Comparison of ENCODE assay signal across 16 mouse cellular contexts in the genomic region with DNA sequence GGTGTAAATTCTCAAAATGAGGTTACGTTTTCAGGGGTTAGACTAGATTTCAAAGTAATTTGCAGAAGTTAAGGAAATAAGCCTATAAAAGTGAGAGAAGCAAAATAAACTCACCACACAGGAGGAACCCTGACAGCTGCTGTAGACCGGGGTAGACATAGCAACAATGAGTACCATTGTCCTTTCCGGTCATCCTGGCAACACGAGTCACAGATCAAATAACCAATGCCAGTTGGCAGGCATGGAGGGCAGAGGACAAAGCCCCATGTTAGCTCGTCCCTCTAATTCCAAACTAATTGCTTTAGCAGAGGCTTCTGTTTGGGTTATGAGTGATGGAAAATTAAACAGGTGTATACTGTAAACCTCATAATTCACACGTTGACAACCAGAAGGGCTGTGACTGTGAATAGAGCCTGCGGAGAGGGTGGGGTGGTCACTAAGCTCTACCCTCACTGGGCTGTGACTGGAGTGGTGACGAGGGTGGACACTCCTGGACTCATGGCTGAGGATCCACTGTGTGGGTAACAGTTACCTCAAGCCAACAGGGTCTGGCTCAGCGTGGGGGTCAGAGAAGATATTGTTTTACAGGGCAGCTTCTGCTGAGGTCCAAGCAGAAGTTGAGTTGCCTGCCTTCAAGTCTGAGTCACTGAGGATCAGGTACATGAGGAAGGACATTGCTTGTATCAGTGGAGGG. TPM values are rescaled to one million over a fixed set of nuclear protein-coding genes. Genes with fewer than 3 reads are reported as not detected.
DNase-seq lines count a peak whose midpoint lies in the region; ATAC-seq and TF ChIP-seq lines count a peak whose summit lies in the region.
"Had no signal": no experiment of that assay in that cellular context is flagged by ENCODE, and none has a peak within 500 bp of the region (broad histone marks: within the 10 kb centered on the region; RNA-seq: fewer than 3 reads in every experiment).

No protein-coding gene starts in this region.

- no peak overlapping the region for H3K9ac ChIP-seq in hindbrain, postnatal 0 days (replicated peaks; ENCODE audit: low read length)
- no peak overlapping the region for H3K9ac ChIP-seq in hindbrain, embryonic 12.5 days
- no peak overlapping the region for H3K9ac ChIP-seq in midbrain, embryonic 11.5 days (ENCODE audit: low read length)
- H3K9ac ChIP-seq in midbrain, embryonic 15.5 days: no peak overlapping the region
- H3K9ac ChIP-seq: embryonic facial prominence, embryonic 12.5 days; liver, embryonic 14.5 days had no signal

- 43% methylated on average over 9 of the region's 9 CpGs for WGBS in hindbrain, postnatal 0 days
- WGBS in hindbrain, embryonic 12.5 days: 62% methylated on average over 9 of the region's 9 CpGs
- WGBS in midbrain, embryonic 11.5 days: 57% methylated on average over 9 of the region's 9 CpGs
- WGBS in midbrain, embryonic 15.5 days: 49% methylated on average over 9 of the region's 9 CpGs

- no peaks in the 10 kb centered on the region for H3K27me3 ChIP-seq in hindbrain, postnatal 0 days (ENCODE audit: insufficient read depth, low read length)
- H3K27me3 ChIP-seq in hindbrain, embryonic 12.5 days: no peaks in the 10 kb centered on the region
- H3K27me3 ChIP-seq in midbrain, embryonic 11.5 days (ENCODE audit: control insufficient read depth, insufficient read depth, low read length): no peaks in the 10 kb centered on the region
- no peaks in the 10 kb centered on the region for H3K27me3 ChIP-seq in midbrain, embryonic 15.5 days (replicated peaks)
- H3K27me3 ChIP-seq: embryonic facial prominence, embryonic 12.5 days had no signal

- no peak overlapping the region for H3K27ac ChIP-seq in hindbrain, postnatal 0 days
- no peak overlapping the region for H3K27ac ChIP-seq in hindbrain, embryonic 12.5 days
- H3K27ac ChIP-seq in midbrain, embryonic 11.5 days (ENCODE audit: low read depth, low read length): no peak overlapping the region
- H3K27ac ChIP-seq in midbrain, embryonic 15.5 days: no peak overlapping the region
- H3K27ac ChIP-seq: embryonic facial prominence, embryonic 12.5 days; forebrain, embryonic 10.5 days; limb, embryonic 10.5 days; liver, embryonic 14.5 days had no signal

- H3K4me3 ChIP-seq in hindbrain, postnatal 0 days (ENCODE audit: low read length): no peak overlapping the region
- no peak overlapping the region for H3K4me3 ChIP-seq in hindbrain, embryonic 12.5 days
- H3K4me3 ChIP-seq in midbrain, embryonic 11.5 days (ENCODE audit: low read depth, low read length): no peak overlapping the region
- no peak overlapping the region for H3K4me3 ChIP-seq in midbrain, embryonic 15.5 days
- H3K4me3 ChIP-seq: embryonic facial prominence, embryonic 12.5 days; forebrain, embryonic 10.5 days; limb, embryonic 10.5 days had no signal

- TF ChIP-seq CTCF in hindbrain, postnatal 0 days (IDR thresholded peaks at IDR 0.05; ENCODE audit: low read depth): no peak

- H3K36me3 ChIP-seq in hindbrain, postnatal 0 days (ENCODE audit: insufficient read depth, low read length): no peaks in the 10 kb centered on the region
- no peaks in the 10 kb centered on the region for H3K36me3 ChIP-seq in hindbrain, embryonic 12.5 days
- H3K36me3 ChIP-seq in midbrain, embryonic 11.5 days (ENCODE audit: control insufficient read depth, insufficient read depth, low read length): no peaks in the 10 kb centered on the region
- no peaks in the 10 kb centered on the region for H3K36me3 ChIP-seq in midbrain, embryonic 15.5 days (replicated peaks)
- H3K36me3 ChIP-seq: embryonic facial prominence, embryonic 12.5 days; forebrain, embryonic 10.5 days; limb, embryonic 10.5 days had no signal

- peak; percentile 8 for DNase-seq in cerebellum, adult 9-10 months
- peak; percentile 61 for DNase-seq in hindbrain, postnatal 0 days (ENCODE audit: low spot score)
- DNase-seq in midbrain, embryonic 11.5 days (ENCODE audit: low spot score, missing footprints): peak; percentile 85
- no peak for DNase-seq in urinary bladder, postnatal 10 days (ENCODE audit: low spot score)
- DNase-seq in right cerebral cortex, adult 2 months (ENCODE audit: low spot score in 2 of 2): no peak
- DNase-seq: kidney, adult 18-20 months; kidney, postnatal 4 days; right cerebral cortex, postnatal 14 days; thymus, postnatal 25 days had no signal

- no peak overlapping the region for H3K4me2 ChIP-seq in hindbrain, postnatal 0 days (ENCODE audit: low read depth, low read length)
- no peak overlapping the region for H3K4me2 ChIP-seq in hindbrain, embryonic 12.5 days (replicated peaks)
- no peak overlapping the region for H3K4me2 ChIP-seq in midbrain, embryonic 11.5 days
- H3K4me2 ChIP-seq in midbrain, embryonic 15.5 days: no peak overlapping the region
- H3K4me2 ChIP-seq: embryonic facial prominence, embryonic 12.5 days had no signal

- ATAC-seq in cerebellum, adult (ENCODE audit: insufficient number of reproducible peaks, low FRiP score, low TSS enrichment): no peak
- ATAC-seq in hindbrain, postnatal 0 days: peak; percentile 73
- no peak for ATAC-seq in hindbrain, embryonic 12.5 days (ENCODE audit: low FRiP score)
- peak; percentile 59 for ATAC-seq in midbrain, embryonic 11.5 days (ENCODE audit: low FRiP score)
- ATAC-seq in midbrain, embryonic 15.5 days (replicated peaks): no peak

- H3K9me3 ChIP-seq in hindbrain, postnatal 0 days (ENCODE audit: low read length): no peaks in the 10 kb centered on the region
- no peaks in the 10 kb centered on the region for H3K9me3 ChIP-seq in hindbrain, embryonic 12.5 days (replicated peaks)
- H3K9me3 ChIP-seq in midbrain, embryonic 11.5 days (ENCODE audit: control insufficient read depth, low read length): no peaks in the 10 kb centered on the region
- H3K9me3 ChIP-seq in midbrain, embryonic 15.5 days: no peaks in the 10 kb centered on the region
- H3K9me3 ChIP-seq: embryonic facial prominence, embryonic 12.5 days; forebrain, embryonic 10.5 days; limb, embryonic 10.5 days had no signal

- no peaks in the 10 kb centered on the region for H3K4me1 ChIP-seq in hindbrain, postnatal 0 days (ENCODE audit: insufficient read depth, low read length)
- H3K4me1 ChIP-seq in hindbrain, embryonic 12.5 days: 0 out of 2 replicates have a peak, but pooled peaks cover 4% of the 10 kb centered on the region
- no peaks in the 10 kb centered on the region; the same call in 1 of the 2 replicates for H3K4me1 ChIP-seq in midbrain, embryonic 11.5 days (ENCODE audit: control insufficient read depth, insufficient read depth, low read length)
- no peaks in the 10 kb centered on the region for H3K4me1 ChIP-seq in midbrain, embryonic 15.5 days
- H3K4me1 ChIP-seq: limb, embryonic 10.5 days had no signal

RNA-seq across cellular contexts. Expression of gene Pld1, which starts 39.7 kb away (rescaled TPM):
- total RNA-seq in hindbrain, postnatal 0 days (2014; rRNA removed): 10.7 and 19.7 TPM in 2 replicates
- 3.9 and 5.7 TPM in 2 replicates for polyA plus RNA-seq in hindbrain, postnatal 0 days (2015; fragmentation: Nextera tagmentation; extraction: Ambion mirVana)
- 5.6 and 6.0 TPM in 2 replicates for polyA plus RNA-seq in hindbrain, embryonic 12.5 days (2016; fragmentation: Nextera tagmentation; extraction: Ambion mirVana)
- 4.5 and 5.2 TPM in 2 replicates for polyA plus RNA-seq in midbrain, embryonic 11.5 days (2014; fragmentation: Nextera tagmentation; extraction: Ambion mirVana)
- 3.8 and 4.0 TPM in 2 replicates for polyA plus RNA-seq in midbrain, embryonic 15.5 days (2015; fragmentation: Nextera tagmentation; extraction: Ambion mirVana)

Comparison
In these comparisons a context has a peak if more than half of its experiments do, and no peak if none do; other contexts are left out.
1. ATAC-seq: peak in hindbrain, postnatal 0 days (single experiment) and midbrain, embryonic 11.5 days (single experiment); none in cerebellum, adult (single experiment), hindbrain, embryonic 12.5 days (single experiment) and midbrain, embryonic 15.5 days (single experiment).
2. DNase-seq: peak in cerebellum, adult 9-10 months (single experiment), hindbrain, postnatal 0 days (single experiment) and midbrain, embryonic 11.5 days (single experiment); none in urinary bladder, postnatal 10 days (single experiment) and right cerebral cortex, adult 2 months (0 of 2).